Mouse (Mus musculus) urinary bladder, postnatal 4 days (tissue): ENCODE measurements around the gene Kbtbd12.

Source experiments
- DNase-seq, 2 experiments: peaks; one replicate each; pipeline ENCODE4 v3.0.0; 2021 to 2022; ENCODE audit warnings: low spot score in 2 of 2

Kbtbd12 gene

DNA sequence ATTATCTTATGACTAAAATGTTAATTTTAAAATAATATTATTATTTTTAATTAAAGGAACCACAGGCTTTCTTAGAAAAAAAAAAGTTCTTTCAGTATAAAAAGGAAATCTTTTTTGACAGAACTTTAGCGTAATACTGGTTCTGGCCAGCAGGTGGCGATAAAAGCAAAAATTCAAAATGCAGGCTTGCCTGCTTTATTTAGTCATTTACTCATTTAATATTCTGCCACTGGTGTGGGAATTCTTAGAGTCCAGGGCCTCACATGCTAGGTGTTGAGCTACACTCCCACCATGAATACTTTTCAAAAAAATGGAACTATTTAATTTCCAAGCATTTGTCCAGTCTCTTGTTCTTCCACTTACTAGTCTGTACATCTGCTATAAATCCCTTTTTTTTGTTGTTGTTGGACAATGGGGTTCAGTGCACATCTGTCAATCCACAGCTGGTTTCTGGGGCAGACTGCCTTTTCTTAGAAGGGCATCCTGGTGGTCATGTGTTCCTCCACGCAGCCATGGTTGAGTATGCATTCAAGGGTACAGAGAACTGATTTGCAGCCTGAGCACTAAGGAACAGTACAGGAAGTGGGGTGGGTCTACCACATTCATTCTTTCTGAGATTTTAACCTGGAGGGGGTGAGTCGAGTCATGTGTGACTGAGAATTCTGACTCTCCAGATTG, 88.5 kb downstream of the Kbtbd12 start:
- DNase-seq = peak in 1 of 2 experiments; percentile 72

GRCm38 (mm10) chr6:88548405-88549049, 89.2 kb downstream of the Kbtbd12 start:
- DNase-seq = peak in 1 of 2 experiments; percentile 12

GRCm38 (mm10) chr6:88545397-88545790, 92.4 kb downstream of the Kbtbd12 start:
- DNase-seq = peak in 1 of 2 experiments; percentile 13

GRCm38 (mm10) chr6:88544644-88545396, 92.9 kb downstream of the Kbtbd12 start:
- peak in 1 of 2 experiments; percentile 7 for DNase-seq

GRCm38 (mm10) chr6:88544241-88544640, 93.5 kb downstream of the Kbtbd12 start:
- DNase-seq = peak in 1 of 2 experiments; percentile 1

DNA sequence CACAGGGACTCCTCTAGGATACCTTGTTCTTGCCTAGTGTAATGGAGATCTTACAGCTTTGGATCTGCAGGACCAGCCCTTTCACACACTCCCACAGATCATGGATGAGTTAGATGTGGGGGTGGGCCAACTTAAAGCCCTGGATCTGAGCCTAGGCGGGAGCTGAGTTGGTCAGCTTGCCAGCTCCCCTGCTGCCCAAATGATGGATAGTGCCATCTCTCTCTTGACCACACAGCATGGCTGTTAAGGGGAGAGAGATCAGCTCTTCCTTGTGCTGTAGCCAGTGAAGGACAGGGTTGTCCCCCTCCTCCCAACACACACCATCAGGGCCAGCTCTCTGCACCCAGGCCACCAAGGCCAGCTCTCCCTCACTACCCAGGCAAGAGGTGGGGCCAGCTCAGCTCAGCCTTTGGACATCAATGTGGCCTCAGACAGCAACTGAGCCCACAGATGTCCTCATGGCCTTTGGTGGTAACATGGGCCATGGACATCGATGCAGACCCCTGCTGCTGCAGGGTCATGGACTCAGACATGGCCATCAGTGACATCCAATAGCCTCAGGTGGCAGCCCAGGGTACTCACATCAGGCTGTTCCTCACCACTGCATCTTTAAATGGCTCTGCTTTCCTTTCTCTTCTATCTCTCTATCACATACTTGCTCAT, 97.5 kb downstream of the Kbtbd12 start:
- DNase-seq = no peak

GRCm38 (mm10) chr6:88530306-88530705, 107.4 kb downstream of the Kbtbd12 start:
- peak in 1 of 2 experiments; percentile 34 for DNase-seq

GRCm38 (mm10) chr6:88524056-88524455, 113.7 kb downstream of the Kbtbd12 start:
- peak in 1 of 2 experiments; percentile 23 for DNase-seq

- DNase-seq = peak in 1 of 2 experiments; percentile 53
Observed at GRCm38 (mm10) chr6:88523451-88523850, 114.3 kb downstream of the Kbtbd12 start.

DNA sequence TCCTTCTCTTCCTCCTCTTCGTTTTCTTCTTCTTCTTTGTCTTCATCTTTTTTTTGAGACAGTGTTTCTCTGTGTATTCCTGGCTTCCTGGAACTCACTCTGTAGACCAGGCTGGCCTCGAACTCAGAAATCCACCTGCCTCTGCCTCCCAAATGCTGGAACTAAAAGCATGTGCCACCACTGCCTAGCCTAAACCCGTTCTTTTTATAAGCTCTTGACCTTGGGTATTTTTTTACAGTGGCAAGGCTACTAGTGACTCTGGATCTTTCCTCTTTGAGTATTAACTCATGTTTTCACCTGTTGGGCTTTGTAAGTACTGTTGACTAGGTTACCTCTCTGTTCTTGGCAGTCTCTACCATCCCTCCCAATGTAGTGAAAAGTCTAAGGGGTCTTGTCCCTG, 114.7 kb downstream of the Kbtbd12 start:
- DNase-seq = no peak

DNA sequence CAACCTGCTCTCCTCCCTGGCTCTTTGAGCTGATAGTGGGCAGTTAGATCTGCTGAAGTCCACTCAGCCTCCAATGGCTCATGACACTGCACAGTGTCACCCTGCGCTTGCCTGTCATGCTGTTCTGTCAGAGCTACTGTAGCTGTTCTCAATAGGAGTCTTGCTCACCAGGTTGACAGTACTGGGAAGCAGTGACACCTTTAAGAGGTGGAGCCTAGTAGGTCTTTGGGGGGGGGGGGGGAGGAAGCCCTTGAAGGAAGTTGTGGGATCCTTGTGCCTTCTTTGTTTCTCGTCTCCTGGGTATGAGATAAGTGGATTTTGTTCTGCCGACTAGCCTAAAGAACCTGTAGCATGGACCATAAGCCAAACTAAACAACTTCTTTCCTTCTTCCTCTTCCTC, 115.1 kb downstream of the Kbtbd12 start:
- peak in 1 of 2 experiments; percentile 44 for DNase-seq

DNA sequence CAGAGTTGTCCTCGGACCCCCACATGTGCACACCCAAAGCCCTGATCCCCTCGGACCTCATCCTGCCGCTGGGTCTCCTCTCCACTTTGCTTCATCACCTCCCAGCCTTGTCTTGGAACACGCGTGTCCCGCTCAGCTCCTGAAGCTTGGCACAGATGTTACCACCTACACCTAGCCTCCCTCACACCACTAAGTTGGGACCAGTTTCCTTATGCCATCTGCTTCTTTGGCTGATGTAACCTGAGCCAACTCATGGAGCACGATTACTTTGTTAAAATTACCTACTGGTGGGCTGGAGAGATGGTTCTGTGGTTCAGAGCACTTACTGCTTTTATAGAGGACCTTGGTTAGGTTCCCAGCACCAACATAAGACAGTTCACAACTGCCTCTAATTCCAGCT, 115.9 kb downstream of the Kbtbd12 start:
- DNase-seq = peak in 1 of 2 experiments; percentile 58

DNA sequence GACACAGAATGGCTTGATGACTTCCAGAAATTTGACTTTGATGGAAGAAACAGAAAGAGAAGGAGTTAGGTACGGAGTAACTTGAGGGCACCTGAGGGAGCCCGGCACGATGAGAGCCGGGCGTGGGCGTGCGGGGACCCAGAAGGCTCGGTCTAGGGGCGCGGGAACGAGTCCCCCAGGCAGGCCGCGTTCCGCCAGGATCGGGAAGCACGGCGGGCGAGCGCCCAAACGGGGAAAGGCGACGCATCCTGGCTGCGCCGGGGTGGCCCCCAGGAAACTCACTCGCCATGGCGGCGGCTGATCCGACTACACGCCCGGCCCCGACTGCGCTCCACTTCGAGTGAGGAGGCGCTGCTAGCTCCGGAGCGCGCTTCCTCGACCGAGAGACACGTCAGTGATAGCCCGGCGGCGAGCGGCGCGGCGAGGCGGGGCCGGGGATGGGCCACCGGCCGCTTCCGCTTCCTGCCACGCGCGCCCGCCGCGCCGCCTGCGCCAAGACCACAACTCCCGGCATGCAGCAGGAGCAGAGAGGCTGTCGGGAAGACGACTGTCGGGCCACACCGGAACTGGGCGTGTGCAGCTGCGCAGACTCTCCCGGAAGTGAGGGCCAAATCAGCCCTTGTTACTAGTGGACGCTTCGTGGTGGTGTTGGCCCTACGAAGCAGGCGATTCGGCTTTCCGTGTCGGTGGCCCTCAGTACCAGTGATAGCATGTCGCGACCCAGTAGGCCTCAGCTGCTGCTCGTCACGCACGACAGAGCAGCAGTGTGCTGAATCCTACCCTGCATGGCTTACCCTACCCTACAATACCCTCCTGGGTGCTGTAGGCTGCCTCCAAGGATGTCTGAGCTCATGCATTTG, 119.1 kb downstream of the Kbtbd12 start, which contains the start of gene Sec61a1:
Gene Sec61a1, minus strand, starts transcription at position 502 of the 860 bp plus-strand sequence.
- peak; percentile 94 to 95 for DNase-seq

GRCm38 (mm10) chr6:88517701-88518403, 119.9 kb downstream of the Kbtbd12 start:
- peak in 1 of 2 experiments; percentile 34 for DNase-seq

GRCm38 (mm10) chr6:88516667-88517066, 121.1 kb downstream of the Kbtbd12 start:
- no peak for DNase-seq

- no peak for DNase-seq
Observed at GRCm38 (mm10) chr6:88515971-88516370, 121.8 kb downstream of the Kbtbd12 start.

DNA sequence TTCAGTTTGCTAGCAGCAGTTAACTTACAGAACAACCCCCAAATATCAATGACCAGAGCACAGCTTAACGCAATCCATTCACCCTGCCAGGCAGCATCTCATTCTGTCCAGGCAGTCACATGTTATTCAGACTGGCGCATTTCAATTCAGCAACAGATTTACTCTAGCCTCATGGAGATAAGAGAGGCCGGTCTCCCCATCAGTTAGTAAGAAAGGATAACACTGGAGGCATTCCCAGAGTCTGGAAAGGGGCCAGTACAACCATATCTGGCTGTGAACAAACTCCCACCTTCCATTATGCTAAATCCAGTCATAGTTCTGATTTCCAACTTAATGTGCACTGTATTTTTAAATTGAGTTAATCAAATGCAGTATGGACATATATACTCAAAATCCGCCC, 123.2 kb downstream of the Kbtbd12 start:
- DNase-seq = no peak

DNA sequence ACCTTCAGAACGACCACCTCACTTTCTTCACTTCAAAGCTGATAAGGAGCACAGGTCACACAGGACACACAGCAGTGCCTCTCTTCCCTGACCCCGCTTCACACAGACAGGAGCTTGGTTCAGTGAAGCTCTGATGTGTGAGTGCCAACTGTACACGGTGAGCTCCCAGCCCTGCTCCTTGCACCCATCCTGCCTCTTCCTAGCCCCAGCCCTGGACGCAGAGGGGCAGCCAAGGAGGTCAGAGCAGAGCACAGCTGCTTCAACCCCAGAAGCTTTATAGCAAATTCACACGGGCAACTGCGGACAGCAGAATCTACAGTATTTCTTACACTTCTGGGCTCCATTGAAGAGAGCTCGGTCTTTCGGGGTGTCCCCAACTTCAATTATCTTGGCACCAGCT, 123.8 kb downstream of the Kbtbd12 start:
- DNase-seq = no peak

DNA sequence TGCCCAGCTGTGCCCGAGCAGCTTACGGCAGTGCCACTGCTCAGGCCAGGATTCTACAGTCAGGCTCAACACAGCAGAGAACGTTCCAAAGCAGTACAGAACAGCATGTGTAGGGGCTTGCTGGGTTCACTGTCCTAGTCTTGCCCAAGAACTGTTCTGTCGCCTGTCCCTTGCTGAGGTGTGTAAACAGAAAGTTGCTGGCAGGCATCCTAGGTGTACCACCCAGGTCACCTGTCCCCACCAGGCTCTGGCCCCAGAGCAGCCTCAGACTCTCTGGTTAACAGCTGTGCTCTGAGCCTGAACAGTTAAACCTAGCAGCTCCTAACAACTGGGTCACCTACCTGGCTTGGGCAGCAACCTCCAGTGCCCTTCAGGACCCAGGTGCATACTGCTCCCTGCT, 134.7 kb downstream of the Kbtbd12 start:
- DNase-seq = no peak
